Comparison of ENCODE assay signal across 8 mouse cellular contexts in genomic region chr9:13748798-13749674, GRCm38 (mm10). TPM values are rescaled to one million over a fixed set of nuclear protein-coding genes. Genes with fewer than 3 reads are reported as not detected.
DNase-seq lines count a peak whose midpoint lies in the region; ATAC-seq lines count a peak whose summit lies in the region.

No protein-coding gene starts in this region.

- peaks cover 17% of the 10 kb centered on the region for H3K4me1 ChIP-seq in hindbrain, embryonic 13.5 days (replicated peaks)

- H3K4me3 ChIP-seq in hindbrain, embryonic 13.5 days = peak overlapping the region; percentile 96

- H3K4me2 ChIP-seq in hindbrain, embryonic 13.5 days = peak overlapping the region; percentile 72

- no peaks in the 10 kb centered on the region for H3K36me3 ChIP-seq in hindbrain, embryonic 13.5 days

- peak; percentile 100 for ATAC-seq in hindbrain, embryonic 13.5 days (ENCODE audit: low FRiP score)

- H3K27ac ChIP-seq in hindbrain, embryonic 13.5 days = peak overlapping the region; percentile 93

- H3K9ac ChIP-seq in hindbrain, embryonic 13.5 days = peak overlapping the region; percentile 97

- WGBS in hindbrain, embryonic 13.5 days = under 1% methylated on average over 60 of the region's 60 CpGs

- peak; percentile 96 for DNase-seq in Muller cell, postnatal 12 days (ENCODE audit: inconsistent ontology term)
- DNase-seq in cerebellum, adult 9-11 months = peak; percentile 95
- peak; percentile 90 to 95 for DNase-seq in frontal cortex, postnatal 10 days (ENCODE audit: low spot score in 2 of 2)
- peak; percentile 95 to 96 for DNase-seq in layer of hippocampus, postnatal 25 days (ENCODE audit: extremely low spot score in 1 of 2, low spot score in 1 of 2)
- DNase-seq in lung, postnatal 25 days (ENCODE audit: low spot score) = peak; percentile 95
- DNase-seq in retina, embryonic 14.5 days (ENCODE audit: low spot score) = peak; percentile 98
- peak; percentile 98 for DNase-seq in thymus, postnatal 4 days

- H3K27me3 ChIP-seq in hindbrain, embryonic 13.5 days = no peaks in the 10 kb centered on the region

- no peaks in the 10 kb centered on the region; the same call in 1 of the 2 replicates for H3K9me3 ChIP-seq in hindbrain, embryonic 13.5 days

RNA-seq across cellular contexts. Expression of gene Mtmr2, which starts 0.8 kb away (rescaled TPM):
- 54.9 and 57.8 TPM in 2 replicates for polyA plus RNA-seq in hindbrain, embryonic 13.5 days (2015; fragmentation: Nextera tagmentation; extraction: Ambion mirVana)
- total RNA-seq in layer of hippocampus, postnatal 25 days (2021) = 10 to 100 TPM; 54.8 to 62.2 TPM

Comparison
In these comparisons a context has a peak if more than half of its experiments do, and no peak if none do; other contexts are left out.
1. Peak in every context shown above with its lines: DNase-seq, ATAC-seq, H3K4me3 ChIP-seq and H3K27ac ChIP-seq.